Mouse (Mus musculus) lung, embryonic 16.5 days (tissue): ENCODE data around the gene Mcoln1. TPM values are rescaled to one million over a fixed set of nuclear protein-coding genes. Genes with fewer than 3 reads are reported as not detected.
A peak's percentile ranks its signal among the peaks of the same experiment; 100 is the strongest.

Experiments used
- ATAC-seq: fragments of 200-750 bp; cut with Nextera tagmentation; 2 replicates; pipeline ENCODE4 v1.8.0; 2017; ENCODE audit warnings: low read depth, mild to moderate bottlenecking, moderate library complexity
- H3K27ac ChIP-seq: fragments of 300-500 bp; sonication (generic); 2 replicates; pipeline ENCODE4 v1.5.1; 2014; ENCODE audit warnings: mild to moderate bottlenecking, control low read depth, low read length
- H3K27me3 ChIP-seq: fragments of 300-500 bp; sonication (generic); 2 replicates; pipeline ENCODE4 v1.6.1; 2014; ENCODE audit warnings: low read depth, low read length, mixed read lengths; ENCODE audit not compliant: control insufficient read depth, insufficient read depth
- H3K36me3 ChIP-seq: fragments of 300-500 bp; sonication (generic); 2 replicates; pipeline ENCODE4 v1.6.1; 2014; ENCODE audit warnings: low read length; ENCODE audit not compliant: control insufficient read depth, insufficient read depth
- H3K4me1 ChIP-seq: fragments of 300-500 bp; sonication (generic); replicated peaks from 2 replicates; pipeline ENCODE4 v1.6.1; 2014; ENCODE audit warnings: low read length, mixed read lengths; ENCODE audit not compliant: control insufficient read depth, insufficient read depth
- H3K4me2 ChIP-seq: fragments of 300-500 bp; sonication (generic); 2 replicates; pipeline ENCODE4 v1.6.1; 2014; ENCODE audit warnings: low read depth, low read length, control low read depth
- H3K4me3 ChIP-seq: fragments of 300-500 bp; sonication (generic); 2 replicates; pipeline ENCODE4 v1.5.1; 2014; ENCODE audit warnings: mild to moderate bottlenecking, low read length, control low read depth
- H3K9ac ChIP-seq: fragments of 300-500 bp; sonication (generic); 2 replicates; pipeline ENCODE4 v1.6.1; 2014; ENCODE audit warnings: low read length, control low read depth
- H3K9me3 ChIP-seq: fragments of 300-500 bp; sonication (generic); 2 replicates; pipeline ENCODE4 v1.6.1; 2016; ENCODE audit warnings: low read length; ENCODE audit not compliant: control insufficient read depth
- WGBS: fragments of 180-500 bp; shearing (Covaris S2); extraction: QIAGEN DNeasy Blood & Tissue Kit; methylation state at CpG from one replicate; pipeline ENCODE4 v1.1.7; 2014; 5-methylcytosine and 5-hydroxymethylcytosine counted together
- polyA plus RNA-seq: library from polyadenylated mRNA; unstranded; fragments of >200 nt; fragmentation: Nextera tagmentation; extraction: Ambion mirVana; gene quantifications from 2 replicates; pipeline ENCODE4 v1.2.1, GENCODE M21; 2015

Gene Mcoln1
- polyA plus RNA-seq, 1 experiment from 2014 or later, result 53.0 TPM

DNA sequence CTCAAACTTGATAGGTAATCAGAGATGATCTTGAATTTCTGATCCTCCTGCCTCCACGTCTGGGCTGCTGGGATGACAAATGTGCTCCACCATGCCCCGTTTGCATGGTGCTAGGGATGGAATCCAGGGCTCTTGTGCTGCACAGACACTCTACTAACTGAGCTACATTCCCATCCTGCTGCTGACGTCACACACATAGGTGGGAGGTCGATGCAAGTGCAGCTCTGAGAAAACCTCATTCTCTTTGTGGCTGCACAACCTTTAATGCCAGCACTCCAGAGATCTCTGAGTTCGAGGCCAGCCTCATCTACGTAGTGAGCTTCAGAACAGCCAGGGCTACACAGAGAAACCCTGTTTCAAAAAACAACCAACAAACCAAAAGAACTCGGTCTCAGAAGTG, 38.9 kb downstream of the Mcoln1 start:
- WGBS, result 81% methylated on average over 7 of the region's 7 CpGs
- no peaks in the 10 kb centered on the region for H3K27me3 ChIP-seq
- H3K27ac ChIP-seq, result no peak overlapping the region
- ATAC-seq, result no peak
- H3K4me1 ChIP-seq, result no peaks in the 10 kb centered on the region
- H3K4me3 ChIP-seq, result no peak overlapping the region
- no peak overlapping the region for H3K9ac ChIP-seq
- peaks cover 33% of the 10 kb centered on the region for H3K36me3 ChIP-seq
- no peaks in the 10 kb centered on the region for H3K9me3 ChIP-seq
- no peak overlapping the region for H3K4me2 ChIP-seq

- H3K4me3 ChIP-seq, result no peak overlapping the region
- peaks cover 36% of the 10 kb centered on the region for H3K36me3 ChIP-seq
- no peaks in the 10 kb centered on the region for H3K4me1 ChIP-seq
- H3K4me2 ChIP-seq, result no peak overlapping the region
- no peaks in the 10 kb centered on the region for H3K27me3 ChIP-seq
- 79% methylated on average over 4 of the region's 4 CpGs for WGBS
- no peak overlapping the region for H3K27ac ChIP-seq
- no peak overlapping the region for H3K9ac ChIP-seq
- no peaks in the 10 kb centered on the region for H3K9me3 ChIP-seq
- ATAC-seq, result no peak
Observed at GRCm38 (mm10) chr8:3540076-3540475, 39.8 kb downstream of the Mcoln1 start.

DNA sequence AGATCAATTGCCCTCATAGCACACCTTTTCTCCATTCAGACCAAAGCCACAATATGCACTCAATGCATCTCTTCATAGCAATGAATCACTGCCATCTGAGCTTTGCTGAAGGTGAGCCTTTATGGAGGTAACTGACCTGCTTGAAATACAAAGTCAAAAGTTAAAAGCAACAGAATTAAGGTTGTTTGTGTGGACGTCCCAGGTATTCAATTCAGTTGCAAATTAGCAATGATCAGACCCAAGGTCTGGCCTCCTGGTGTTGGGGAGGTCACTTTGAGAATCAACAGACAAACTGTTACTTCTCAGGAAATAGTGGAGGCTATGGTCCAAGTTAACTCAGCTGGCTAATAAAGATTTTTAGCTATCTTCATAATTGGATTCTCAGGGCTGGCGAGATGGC, 46.3 kb downstream of the Mcoln1 start:
- Histone ChIP-seq H3K9me3 (no peaks in the 10 kb centered on the region), H3K9ac (no peak overlapping the region), H3K27me3 (no peaks in the 10 kb centered on the region), H3K36me3 (peaks cover 13% of the 10 kb centered on the region; the same call in 1 of the 2 replicates), H3K4me1 (no peaks in the 10 kb centered on the region), H3K4me3 (no peak overlapping the region), H3K27ac (no peak overlapping the region), H3K4me2 (no peak overlapping the region)
- WGBS, result 84% methylated on average over 2 of the region's 2 CpGs
- no peak for ATAC-seq

DNA sequence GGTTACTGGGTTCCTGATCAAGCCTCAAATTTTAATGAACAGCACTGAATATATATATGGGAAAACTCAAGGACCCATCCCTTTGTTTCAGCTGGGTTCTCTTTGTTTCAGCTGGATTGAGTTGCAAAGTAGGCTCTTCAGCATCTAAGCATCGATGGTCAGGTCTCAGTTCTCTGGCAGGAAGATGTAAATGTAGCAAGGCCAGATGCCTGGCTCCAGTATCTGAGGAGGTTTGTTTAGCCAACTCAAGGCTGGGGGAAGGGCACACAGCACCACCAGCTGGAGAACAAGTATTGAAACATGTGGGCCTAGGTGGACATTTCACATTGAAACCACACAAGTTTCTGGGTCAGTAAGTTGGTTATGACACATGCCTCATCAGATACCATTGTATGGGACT, 52.0 kb downstream of the Mcoln1 start:
- no peak overlapping the region for H3K4me2 ChIP-seq
- H3K27me3 ChIP-seq, result no peaks in the 10 kb centered on the region
- no peak overlapping the region for H3K27ac ChIP-seq
- H3K9ac ChIP-seq, result no peak overlapping the region
- no peak overlapping the region for H3K4me3 ChIP-seq
- 84% methylated on average over 1 of the region's 1 CpGs for WGBS
- H3K36me3 ChIP-seq, result no peaks in the 10 kb centered on the region
- H3K9me3 ChIP-seq, result no peaks in the 10 kb centered on the region
- ATAC-seq, result no peak
- H3K4me1 ChIP-seq, result no peaks in the 10 kb centered on the region

- Histone ChIP-seq H3K4me3 (no peak overlapping the region), H3K27me3 (no peaks in the 10 kb centered on the region), H3K4me2 (no peak overlapping the region), H3K36me3 (no peaks in the 10 kb centered on the region), H3K9ac (no peak overlapping the region), H3K27ac (no peak overlapping the region), H3K4me1 (no peaks in the 10 kb centered on the region), H3K9me3 (no peaks in the 10 kb centered on the region)
- 63% methylated on average over 4 of the region's 4 CpGs for WGBS
- peak; percentile 81 for ATAC-seq
Observed at GRCm38 (mm10) chr8:3556114-3556513, 55.9 kb downstream of the Mcoln1 start.

Other genes starting within 250 kb of the Mcoln1 start
- gene Insr, start 220.8 kb upstream of the Mcoln1 start, polyA plus RNA-seq, result 34.1 and 38.7 TPM in 2 replicates
- gene A430078G23Rik, start 147.0 kb upstream of the Mcoln1 start, polyA plus RNA-seq, result 0.20 and 0.70 TPM in 2 replicates
- 6.9 and 7.6 TPM in 2 replicates for gene Arhgef18, start 107.5 kb upstream of the Mcoln1 start, polyA plus RNA-seq
- gene Pex11g, start 32.8 kb upstream of the Mcoln1 start, polyA plus RNA-seq, result 9.5 and 11.1 TPM in 2 replicates
- not detected in 2 replicates for gene Tex45, start 29.6 kb upstream of the Mcoln1 start, polyA plus RNA-seq
- gene Zfp358, start 7.3 kb upstream of the Mcoln1 start, polyA plus RNA-seq, result 39.1 and 41.8 TPM in 2 replicates
- 27.3 and 30.9 TPM in 2 replicates for gene Pnpla6, start 14.9 kb downstream of the Mcoln1 start, polyA plus RNA-seq
- gene C330021F23Rik, start 67.5 kb downstream of the Mcoln1 start, polyA plus RNA-seq, result 1.1 and 2.2 TPM in 2 replicates
- gene Camsap3, start 86.8 kb downstream of the Mcoln1 start, polyA plus RNA-seq, result 6.9 and 7.7 TPM in 2 replicates
- 56.1 and 56.3 TPM in 2 replicates for gene Xab2, start 120.9 kb downstream of the Mcoln1 start, polyA plus RNA-seq
- gene Pet100, start 121.1 kb downstream of the Mcoln1 start, polyA plus RNA-seq, result 97.8 and 111 TPM in 2 replicates
- gene Pcp2, start 125.1 kb downstream of the Mcoln1 start, polyA plus RNA-seq, result 0.10 and 0.34 TPM in 2 replicates
- gene Stxbp2, start 130.5 kb downstream of the Mcoln1 start, polyA plus RNA-seq, result 91.6 and 112 TPM in 2 replicates
- gene Retn, start 155.3 kb downstream of the Mcoln1 start, polyA plus RNA-seq, result 0.18 TPM in 1 of 2 replicates, not detected in the other
- gene Mcemp1, start 165.3 kb downstream of the Mcoln1 start, polyA plus RNA-seq, result 2.8 and 4.2 TPM in 2 replicates
- 10.0 and 10.6 TPM in 2 replicates for gene Fcor, start 171.9 kb downstream of the Mcoln1 start, polyA plus RNA-seq
- 36.4 and 38.2 TPM in 2 replicates for gene Trappc5, start 175.8 kb downstream of the Mcoln1 start, polyA plus RNA-seq
- gene Fcer2a, start 193.7 kb downstream of the Mcoln1 start, polyA plus RNA-seq, result 0.15 and 0.18 TPM in 2 replicates
- 0.43 and 0.62 TPM in 2 replicates for gene Clec4g, start 220.2 kb downstream of the Mcoln1 start, polyA plus RNA-seq
- gene Cd209a, start 248.5 kb downstream of the Mcoln1 start, polyA plus RNA-seq, result 0.30 and 0.47 TPM in 2 replicates